Mouse (Mus musculus) kidney, adult 2 months (tissue): Measurements from ENCODE around the gene Trim46.

ENCODE experiments used
- CTCF ChIP-seq: fragments of 200-500 bp; conservative IDR thresholded peaks from 2 replicates; pipeline ENCODE4 v1.5.1; 2011; ENCODE audit warnings: low read depth, mild to moderate bottlenecking, control low read depth, low read length, moderate library complexity, mixed read lengths; ENCODE audit not compliant: insufficient read depth, insufficient read length
- POLR2A ChIP-seq: fragments of 200-500 bp; IDR thresholded peaks from one replicate; pipeline ENCODE4 v1.6.1; 2011; ENCODE audit warnings: low read depth, low read length, control low read depth

GRCm38 (mm10) chr3:89293247-89293918, 47.3 kb upstream of the Trim46 start:
- TF ChIP-seq POLR2A (no peak), CTCF (no peak)
